Mouse (Mus musculus) thymus, adult 18-20 months (tissue): ENCODE measurements around the gene Cep162.

Experiments
- DNase-seq, 2 experiments: peaks; one replicate each; pipeline ENCODE4 v3.0.0; 2022; ENCODE audit warnings: mixed read lengths in 2 of 2

Gene Cep162

GRCm38 (mm10) chr9:87152641-87153325 is 102.6 kb downstream of the Cep162 start:
- no peak for DNase-seq

- no peak for DNase-seq
These were observed 107.4 kb downstream of the Cep162 start for GRCm38 (mm10) chr9:87147927-87148326.

- DNase-seq, result no peak
These were observed 108.9 kb downstream of the Cep162 start for GRCm38 (mm10) chr9:87146400-87146799.

GRCm38 (mm10) chr9:87145671-87146070 is 109.7 kb downstream of the Cep162 start:
- no peak for DNase-seq

- no peak for DNase-seq
These were observed 110.2 kb downstream of the Cep162 start for GRCm38 (mm10) chr9:87145180-87145579.

- no peak for DNase-seq
These were observed 110.8 kb downstream of the Cep162 start for GRCm38 (mm10) chr9:87144532-87144931.

- no peak for DNase-seq
These were observed 111.2 kb downstream of the Cep162 start, which contains the start of gene Mrap2 for GRCm38 (mm10) chr9:87144106-87144505. Gene Mrap2 (plus strand): TSS chr9:87144306.

- no peak for DNase-seq
These were observed 112.3 kb downstream of the Cep162 start for GRCm38 (mm10) chr9:87143076-87143475.
